Mouse (Mus musculus) olfactory bulb, adult 2 months (tissue): ENCODE results near the gene Mecom.

Source experiments
- CTCF ChIP-seq: fragments of 200-500 bp; IDR thresholded peaks from 2 replicates; pipeline ENCODE4 v1.5.1; 2012; ENCODE audit warnings: low read depth, mild to moderate bottlenecking, low read length, moderate library complexity; ENCODE audit not compliant: insufficient read depth
- POLR2A ChIP-seq: fragments of 200-500 bp; IDR thresholded peaks from 2 replicates; pipeline ENCODE4 v1.6.1; 2012; ENCODE audit warnings: mild to moderate bottlenecking, low read depth, low read length, moderate library complexity; ENCODE audit not compliant: insufficient read depth

GRCm38 (mm10) chr3:29999035-29999434 lies 548.8 kb downstream of the Mecom start:
- TF ChIP-seq CTCF (no peak), POLR2A (no peak)
